Mouse (Mus musculus) stomach, embryonic 15.5 days (tissue): ENCODE data around the gene Zfp207. TPM values are rescaled to one million over a fixed set of nuclear protein-coding genes. Genes with fewer than 3 reads are reported as not detected.
"Not testable (repeated sequence)": the region's sequence is repeated elsewhere in the genome, so short reads cannot be mapped to it uniquely, and the experiment has no call there.

Experiments
- ATAC-seq: fragments of 200-750 bp; cut with Nextera tagmentation; 2 replicates; pipeline ENCODE4 v1.8.0; 2017; ENCODE audit warnings: low read depth, moderate number of reproducible peaks, moderate TSS enrichment; ENCODE audit not compliant: insufficient read depth, low FRiP score
- H3K27ac ChIP-seq: fragments of 300-500 bp; sonication (generic); 2 replicates; pipeline ENCODE4 v1.5.1; 2015; ENCODE audit warnings: mild to moderate bottlenecking, inconsistent platforms
- H3K27me3 ChIP-seq: fragments of 300-500 bp; sonication (generic); replicated peaks from 2 replicates; pipeline ENCODE4 v1.6.1; 2015; ENCODE audit warnings: inconsistent platforms
- H3K36me3 ChIP-seq: fragments of 300-500 bp; sonication (generic); 2 replicates; pipeline ENCODE4 v1.6.1; 2015; ENCODE audit warnings: inconsistent platforms
- H3K4me1 ChIP-seq: fragments of 300-500 bp; sonication (generic); 2 replicates; pipeline ENCODE4 v1.6.1; 2015; ENCODE audit warnings: inconsistent platforms
- H3K4me2 ChIP-seq: fragments of 300-500 bp; sonication (generic); 2 replicates; pipeline ENCODE4 v1.6.1; 2015; ENCODE audit warnings: mild to moderate bottlenecking, inconsistent platforms
- H3K4me3 ChIP-seq: fragments of 300-500 bp; sonication (generic); replicated peaks from 2 replicates; pipeline ENCODE4 v1.5.1; 2015; ENCODE audit warnings: inconsistent platforms
- H3K9ac ChIP-seq: fragments of 300-500 bp; sonication (generic); 2 replicates; pipeline ENCODE4 v1.6.1; 2015; ENCODE audit warnings: inconsistent platforms
- H3K9me3 ChIP-seq: fragments of 300-500 bp; sonication (generic); 2 replicates; pipeline ENCODE4 v1.6.1; 2016; ENCODE audit warnings: inconsistent platforms
- whole genome bisulfite sequencing: fragments of 180-500 bp; shearing (Covaris S2); methylation state at CpG from one replicate; pipeline ENCODE4 v1.1.7; 2015; 5-methylcytosine and 5-hydroxymethylcytosine counted together
- polyA plus RNA-seq: library from polyadenylated mRNA; unstranded; fragments of >200 nt; fragmentation: Nextera tagmentation; extraction: Ambion mirVana; gene quantifications from 2 replicates; pipeline ENCODE4 v1.2.1, GENCODE M21; 2015

Gene Zfp207
- polyA plus RNA-seq: 188 and 203 TPM in 2 replicates

- 0 out of 2 replicates have a peak, but pooled peaks cover 4% of the 10 kb centered on the region for H3K36me3 ChIP-seq
- peak within 1 kb of the TSS; percentile 71 for H3K4me2 ChIP-seq
- H3K27me3 ChIP-seq: no peaks in the 10 kb centered on the region
- H3K27ac ChIP-seq: peak within 1 kb of the TSS; percentile 86
- peaks cover 8% of the 10 kb centered on the region; the same call in 1 of the 2 replicates for H3K4me1 ChIP-seq
- H3K4me3 ChIP-seq: peak within 1 kb of the TSS; percentile 75
- under 1% methylated on average over 33 of the region's 33 CpGs for WGBS
- ATAC-seq: peak; percentile 89
- peak within 1 kb of the TSS; percentile 70 for H3K9ac ChIP-seq
- no peaks in the 10 kb centered on the region for H3K9me3 ChIP-seq
Observed at GRCm38 (mm10) chr11:80383019-80383625, at the start of gene Zfp207. TSS of gene Zfp207 (plus strand) at chr11:80383279.

- no peaks in the 10 kb centered on the region for H3K36me3 ChIP-seq
- no peak overlapping the region for H3K27ac ChIP-seq
- 7% methylated on average over 7 of the region's 7 CpGs for WGBS
- no peak for ATAC-seq
- no peaks in the 10 kb centered on the region for H3K9me3 ChIP-seq
- no peaks in the 10 kb centered on the region for H3K4me1 ChIP-seq
- no peak overlapping the region for H3K4me2 ChIP-seq
- H3K27me3 ChIP-seq: no peaks in the 10 kb centered on the region
- no peak overlapping the region for H3K9ac ChIP-seq
- H3K4me3 ChIP-seq: no peak overlapping the region
Observed at GRCm38 (mm10) chr11:80335609-80336350, 47.3 kb upstream of the Zfp207 start.

GRCm38 (mm10) chr11:80336351-80336730, 46.7 kb upstream of the Zfp207 start:
- no peak overlapping the region for H3K4me3 ChIP-seq
- 27% methylated on average over 6 of the region's 6 CpGs for WGBS
- no peak overlapping the region for H3K4me2 ChIP-seq
- H3K9me3 ChIP-seq: no peaks in the 10 kb centered on the region
- H3K27ac ChIP-seq: no peak overlapping the region
- no peaks in the 10 kb centered on the region for H3K36me3 ChIP-seq
- no peak overlapping the region for H3K9ac ChIP-seq
- no peak for ATAC-seq
- H3K27me3 ChIP-seq: no peaks in the 10 kb centered on the region
- H3K4me1 ChIP-seq: no peaks in the 10 kb centered on the region

- no peak overlapping the region for H3K27ac ChIP-seq
- no peaks in the 10 kb centered on the region for H3K9me3 ChIP-seq
- H3K27me3 ChIP-seq: no peaks in the 10 kb centered on the region
- H3K4me1 ChIP-seq: no peaks in the 10 kb centered on the region
- H3K4me3 ChIP-seq: no peak overlapping the region
- WGBS: 20% methylated on average over 2 of the region's 2 CpGs
- no peak overlapping the region for H3K4me2 ChIP-seq
- H3K9ac ChIP-seq: no peak overlapping the region
- no peak for ATAC-seq
- no peaks in the 10 kb centered on the region for H3K36me3 ChIP-seq
Observed at GRCm38 (mm10) chr11:80342482-80342881, 40.6 kb upstream of the Zfp207 start.

- Histone ChIP-seq H3K9me3 (no peaks in the 10 kb centered on the region), H3K4me1 (no peaks in the 10 kb centered on the region), H3K9ac (no peak overlapping the region), H3K4me3 (no peak overlapping the region), H3K4me2 (no peak overlapping the region), H3K27ac (no peak overlapping the region), H3K27me3 (no peaks in the 10 kb centered on the region), H3K36me3 (no peaks in the 10 kb centered on the region)
- ATAC-seq: no peak
- 76% methylated on average over 5 of the region's 5 CpGs for WGBS
Observed at GRCm38 (mm10) chr11:80351832-80352430, 31.1 kb upstream of the Zfp207 start.

GRCm38 (mm10) chr11:80354832-80355231, 28.2 kb upstream of the Zfp207 start:
- no peaks in the 10 kb centered on the region for H3K27me3 ChIP-seq
- 38% methylated on average over 4 of the region's 4 CpGs for WGBS
- no peak overlapping the region for H3K27ac ChIP-seq
- no peak overlapping the region for H3K4me2 ChIP-seq
- no peak overlapping the region for H3K4me3 ChIP-seq
- no peak for ATAC-seq
- no peak overlapping the region for H3K9ac ChIP-seq
- H3K9me3 ChIP-seq: no peaks in the 10 kb centered on the region
- H3K36me3 ChIP-seq: no peaks in the 10 kb centered on the region
- H3K4me1 ChIP-seq: no peaks in the 10 kb centered on the region

- no peaks in the 10 kb centered on the region for H3K4me1 ChIP-seq
- no peaks in the 10 kb centered on the region for H3K27me3 ChIP-seq
- no peak overlapping the region for H3K4me3 ChIP-seq
- no peak overlapping the region for H3K4me2 ChIP-seq
- 84% methylated on average over 1 of the region's 1 CpGs for WGBS
- H3K36me3 ChIP-seq: peaks cover 34% of the 10 kb centered on the region
- no peak overlapping the region for H3K9ac ChIP-seq
- H3K9me3 ChIP-seq: no peaks in the 10 kb centered on the region
- no peak overlapping the region for H3K27ac ChIP-seq
- ATAC-seq: no peak
Observed at GRCm38 (mm10) chr11:80368949-80369348, 14.1 kb upstream of the Zfp207 start.

- Histone ChIP-seq H3K4me1 (no peaks in the 10 kb centered on the region), H3K27ac (no peak overlapping the region), H3K4me3 (no peak overlapping the region), H3K4me2 (no peak overlapping the region), H3K36me3 (peaks cover 6% of the 10 kb centered on the region), H3K27me3 (no peaks in the 10 kb centered on the region), H3K9me3 (no peaks in the 10 kb centered on the region), H3K9ac (no peak overlapping the region)
- ATAC-seq: no peak
- 57% methylated on average over 4 of the region's 4 CpGs for WGBS
Observed at GRCm38 (mm10) chr11:80376651-80377050, 6.4 kb upstream of the Zfp207 start.

- H3K4me3 ChIP-seq: peak within 1 kb of the TSS; percentile 91
- peak within 1 kb of the TSS; percentile 89 for H3K4me2 ChIP-seq
- under 1% methylated on average over 43 of the region's 43 CpGs for WGBS
- H3K9ac ChIP-seq: peak within 1 kb of the TSS; percentile 96
- peak within 1 kb of the TSS; percentile 85 for H3K27ac ChIP-seq
- H3K27me3 ChIP-seq: no peaks in the 10 kb centered on the region
- ATAC-seq: peak; percentile 75
- H3K36me3 ChIP-seq: peaks cover 5% of the 10 kb centered on the region
- H3K4me1 ChIP-seq: no peaks in the 10 kb centered on the region
- H3K9me3 ChIP-seq: no peaks in the 10 kb centered on the region
Observed at GRCm38 (mm10) chr11:80377712-80378451, 5.2 kb upstream of the Zfp207 start, which contains the start of gene 5730455P16Rik. TSS of gene 5730455P16Rik (minus strand) at chr11:80378034.

- H3K27me3 ChIP-seq, H3K9me3 ChIP-seq, ATAC-seq, H3K36me3 ChIP-seq, H3K4me1 ChIP-seq, H3K9ac ChIP-seq: not testable (repeated sequence)
- WGBS: 65% methylated on average over 2 of the region's 2 CpGs
- Histone ChIP-seq H3K4me3 (peak overlapping the region; percentile 91), H3K4me2 (peak overlapping the region; percentile 89), H3K27ac (peak overlapping the region; percentile 85; the same call in 1 of the 2 replicates)
Observed at GRCm38 (mm10) chr11:80378452-80379068, 4.5 kb upstream of the Zfp207 start.

- ATAC-seq, H3K27me3 ChIP-seq: not testable (repeated sequence)
- 92% methylated on average over 7 of the region's 7 CpGs for WGBS
Observed at GRCm38 (mm10) chr11:80379184-80379583, 3.9 kb upstream of the Zfp207 start.

More at GRCm38 (mm10) chr11:80379184-80379583, 3.9 kb upstream of the Zfp207 start:
- not testable (repeated sequence) for H3K4me2 ChIP-seq, H3K36me3 ChIP-seq, H3K27ac ChIP-seq, H3K9ac ChIP-seq, H3K4me1 ChIP-seq, H3K9me3 ChIP-seq, H3K4me3 ChIP-seq
